In genomic region chr8:99348618-99349017, GRCm38 (mm10) we compare ENCODE assay signal across 19 mouse cellular contexts.
DNase-seq lines count a peak whose midpoint lies in the region; ATAC-seq lines count a peak whose summit lies in the region.
"Had no signal": no experiment of that assay in that cellular context is flagged by ENCODE, and none has a peak within 500 bp of the region (broad histone marks: within the 10 kb centered on the region; RNA-seq: fewer than 3 reads in every experiment).

No protein-coding gene starts in this region.

- 38% methylated on average over 3 of the region's 3 CpGs for WGBS in hindbrain, embryonic 16.5 days
- WGBS in hindbrain, embryonic 11.5 days = 64% methylated on average over 3 of the region's 3 CpGs
- 28% methylated on average over 3 of the region's 3 CpGs for WGBS in forebrain, embryonic 16.5 days

- no peaks in the 10 kb centered on the region for H3K27me3 ChIP-seq in hindbrain, embryonic 16.5 days (replicated peaks; ENCODE audit: control insufficient read depth, insufficient read depth, low read length)
- no peaks in the 10 kb centered on the region for H3K27me3 ChIP-seq in hindbrain, embryonic 11.5 days (ENCODE audit: control insufficient read depth, insufficient read depth, low read length)
- H3K27me3 ChIP-seq in forebrain, embryonic 16.5 days (replicated peaks; ENCODE audit: control insufficient read depth, insufficient read depth, low read length) = no peaks in the 10 kb centered on the region
- H3K27me3 ChIP-seq: heart, embryonic 13.5 days; neural tube, embryonic 13.5 days had no signal

- no peak overlapping the region for H3K4me2 ChIP-seq in hindbrain, embryonic 16.5 days (ENCODE audit: low read length)
- no peak overlapping the region for H3K4me2 ChIP-seq in hindbrain, embryonic 11.5 days (replicated peaks; ENCODE audit: low read depth, low read length)
- H3K4me2 ChIP-seq in forebrain, embryonic 16.5 days (ENCODE audit: low read length) = no peak overlapping the region
- H3K4me2 ChIP-seq: heart, embryonic 13.5 days; neural tube, embryonic 13.5 days had no signal

- H3K36me3 ChIP-seq in hindbrain, embryonic 16.5 days (ENCODE audit: control insufficient read depth, insufficient read depth, low read length) = no peaks in the 10 kb centered on the region
- no peaks in the 10 kb centered on the region for H3K36me3 ChIP-seq in hindbrain, embryonic 11.5 days (ENCODE audit: control insufficient read depth, insufficient read depth, low read length)
- no peaks in the 10 kb centered on the region for H3K36me3 ChIP-seq in forebrain, embryonic 16.5 days (ENCODE audit: control insufficient read depth, insufficient read depth)
- H3K36me3 ChIP-seq: heart, embryonic 13.5 days; neural tube, embryonic 13.5 days had no signal

- H3K4me1 ChIP-seq in hindbrain, embryonic 16.5 days (ENCODE audit: control insufficient read depth, insufficient read depth, low read depth, low read length) = no peaks in the 10 kb centered on the region
- no peaks in the 10 kb centered on the region for H3K4me1 ChIP-seq in hindbrain, embryonic 11.5 days (replicated peaks; ENCODE audit: control insufficient read depth, insufficient read depth, low read length)
- peaks cover 5% of the 10 kb centered on the region for H3K4me1 ChIP-seq in forebrain, embryonic 16.5 days (replicated peaks; ENCODE audit: control insufficient read depth, insufficient read depth, low read length)
- H3K4me1 ChIP-seq: neural tube, embryonic 13.5 days had no signal

- peak; percentile 77 for ATAC-seq in hindbrain, embryonic 16.5 days
- ATAC-seq in hindbrain, embryonic 11.5 days (ENCODE audit: low FRiP score) = no peak
- peak; percentile 90 for ATAC-seq in forebrain, embryonic 16.5 days
- ATAC-seq: liver, postnatal 0 days had no signal

- no peaks in the 10 kb centered on the region for H3K9me3 ChIP-seq in hindbrain, embryonic 16.5 days (ENCODE audit: control insufficient read depth, low read length)
- no peaks in the 10 kb centered on the region for H3K9me3 ChIP-seq in hindbrain, embryonic 11.5 days (ENCODE audit: control insufficient read depth, low read length)
- no peaks in the 10 kb centered on the region for H3K9me3 ChIP-seq in forebrain, embryonic 16.5 days (ENCODE audit: control insufficient read depth, low read length)
- H3K9me3 ChIP-seq: heart, embryonic 13.5 days; neural tube, embryonic 13.5 days had no signal

- H3K4me3 ChIP-seq in hindbrain, embryonic 16.5 days (ENCODE audit: low read length) = no peak overlapping the region
- H3K4me3 ChIP-seq in hindbrain, embryonic 11.5 days (ENCODE audit: low read depth, low read length) = no peak overlapping the region
- H3K4me3 ChIP-seq in forebrain, embryonic 16.5 days (replicated peaks; ENCODE audit: low read length) = no peak overlapping the region
- H3K4me3 ChIP-seq: gastrocnemius, adult 2 months; heart, embryonic 13.5 days; neural tube, embryonic 13.5 days had no signal

- H3K27ac ChIP-seq in hindbrain, embryonic 16.5 days (ENCODE audit: low read depth, low read length) = no peak overlapping the region
- H3K27ac ChIP-seq in hindbrain, embryonic 11.5 days (ENCODE audit: low read depth, low read length) = no peak overlapping the region
- peak overlapping the region; percentile 58 for H3K27ac ChIP-seq in forebrain, embryonic 16.5 days (ENCODE audit: low read length)
- H3K27ac ChIP-seq: gastrocnemius, adult 2 months; heart, embryonic 13.5 days; kidney, postnatal 0 days; neural tube, embryonic 13.5 days had no signal

- no peak for DNase-seq in hindbrain, embryonic 11.5 days (ENCODE audit: low spot score)
- peak; percentile 26 for DNase-seq in brain, embryonic 18.5 days (ENCODE audit: low read depth, low spot score)
- peak; percentile 33 for DNase-seq in cerebellum, adult 8-10 months
- no peak for DNase-seq in neural tube, embryonic 10.5 days (ENCODE audit: extremely low spot score, low spot score)
- DNase-seq in gastrocnemius, adult 18-20 months (ENCODE audit: low spot score) = no peak
- DNase-seq in ovary, postnatal 10 days (ENCODE audit: low spot score) = no peak
- DNase-seq: gastrocnemius, adult 2 months; heart, postnatal 36 days; kidney, adult 18-20 months; liver; liver, postnatal 0 days; lung, postnatal 10 days; spleen, adult 18-20 months; thymus, postnatal 36 days had no signal

- H3K9ac ChIP-seq in hindbrain, embryonic 16.5 days (ENCODE audit: low read depth, low read length) = no peak overlapping the region
- H3K9ac ChIP-seq in hindbrain, embryonic 11.5 days (ENCODE audit: low read depth, low read length) = no peak overlapping the region
- no peak overlapping the region for H3K9ac ChIP-seq in forebrain, embryonic 16.5 days (replicated peaks; ENCODE audit: low read depth, low read length)
- H3K9ac ChIP-seq: heart, embryonic 13.5 days; liver, postnatal 0 days; neural tube, embryonic 13.5 days had no signal

Comparison
In these comparisons a context has a peak if more than half of its experiments do, and no peak if none do; other contexts are left out.
1. DNase-seq: peak in brain, embryonic 18.5 days (single experiment) and cerebellum, adult 8-10 months (single experiment); none in hindbrain, embryonic 11.5 days (single experiment), neural tube, embryonic 10.5 days (single experiment), gastrocnemius, adult 18-20 months (single experiment) and ovary, postnatal 10 days (single experiment).